Mouse (Mus musculus) olfactory bulb, adult 2 months (tissue): Measurements from ENCODE around the gene Mapk9.

Source experiments
- CTCF ChIP-seq: fragments of 200-500 bp; IDR thresholded peaks from 2 replicates; pipeline ENCODE4 v1.5.1; 2012; ENCODE audit warnings: low read depth, mild to moderate bottlenecking, low read length, moderate library complexity; ENCODE audit not compliant: insufficient read depth
- POLR2A ChIP-seq: fragments of 200-500 bp; IDR thresholded peaks from 2 replicates; pipeline ENCODE4 v1.6.1; 2012; ENCODE audit warnings: mild to moderate bottlenecking, low read depth, low read length, moderate library complexity; ENCODE audit not compliant: insufficient read depth

DNA sequence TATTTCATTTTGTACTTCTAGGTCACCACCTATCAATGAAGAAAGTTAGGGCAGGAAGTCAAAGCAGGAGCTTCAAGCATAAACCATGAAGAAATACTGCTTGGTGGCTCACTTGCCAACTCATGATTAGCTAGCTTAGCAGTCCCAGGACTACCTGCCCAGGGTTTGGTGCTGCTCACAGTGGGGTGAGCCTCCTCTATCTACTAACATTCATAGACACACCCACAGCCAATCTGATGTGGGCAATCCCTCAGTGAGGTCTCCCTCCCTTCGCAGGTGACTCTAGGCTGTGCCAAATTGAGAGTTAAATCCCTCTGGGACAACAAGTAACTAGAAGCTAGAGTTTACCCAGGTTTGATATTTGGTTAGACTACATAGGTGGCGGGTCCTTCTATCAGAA lies 24.2 kb upstream of the Mapk9 start:
- TF ChIP-seq CTCF (no peak), POLR2A (no peak)
